Mouse (Mus musculus): Measurements from ENCODE around the gene Wdr66. TPM values are rescaled to one million over a fixed set of nuclear protein-coding genes. Genes with fewer than 3 reads are reported as not detected.
A peak's percentile ranks its signal among the peaks of the same experiment; 100 is the strongest.

Wdr66 gene
- polyA plus RNA-seq, 1 experiment from 2014 or later: 3.1 TPM

DNA sequence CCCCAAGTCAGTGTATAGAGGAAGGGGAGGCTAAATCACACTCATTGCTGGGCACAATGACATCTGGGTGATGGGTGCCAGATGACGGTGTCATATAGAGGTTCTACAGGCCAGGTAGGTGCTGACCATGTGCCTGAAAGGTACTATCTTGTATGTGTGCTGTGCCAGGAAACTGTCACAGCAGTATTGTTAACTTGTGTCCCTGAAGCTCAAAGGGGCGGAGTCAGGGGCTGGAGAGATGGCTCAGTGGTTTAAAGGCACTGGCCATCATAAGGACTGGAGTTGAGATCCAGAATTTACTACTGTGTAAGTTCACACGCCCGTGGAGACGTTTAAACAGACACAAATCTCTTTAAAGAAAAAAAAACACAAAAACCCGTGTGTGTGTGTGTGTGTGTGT is 22.6 kb upstream of the Wdr66 start:
- Histone ChIP-seq H3K27ac (ENCODE audit: low read length) (no peak overlapping the region), H3K27me3 (ENCODE audit: control insufficient read depth, insufficient read depth, low read length) (no peaks in the 10 kb centered on the region), H3K4me3 (ENCODE audit: low read length) (no peak overlapping the region), H3K4me2 (ENCODE audit: low read depth, low read length) (peak overlapping the region; percentile 71; the same call in 1 of the 2 replicates), H3K9me3 (replicated peaks; ENCODE audit: control insufficient read depth, low read length) (no peaks in the 10 kb centered on the region), H3K4me1 (ENCODE audit: control insufficient read depth, insufficient read depth, low read length) (peaks cover 8% of the 10 kb centered on the region), H3K36me3 (ENCODE audit: control insufficient read depth, insufficient read depth) (no peaks in the 10 kb centered on the region), H3K9ac (ENCODE audit: low read length) (no peak overlapping the region)
- ATAC-seq (replicated peaks; ENCODE audit: extremely low read depth, insufficient read depth, low FRiP score): no peak
- WGBS: 85% methylated on average over 6 of the region's 6 CpGs

DNA sequence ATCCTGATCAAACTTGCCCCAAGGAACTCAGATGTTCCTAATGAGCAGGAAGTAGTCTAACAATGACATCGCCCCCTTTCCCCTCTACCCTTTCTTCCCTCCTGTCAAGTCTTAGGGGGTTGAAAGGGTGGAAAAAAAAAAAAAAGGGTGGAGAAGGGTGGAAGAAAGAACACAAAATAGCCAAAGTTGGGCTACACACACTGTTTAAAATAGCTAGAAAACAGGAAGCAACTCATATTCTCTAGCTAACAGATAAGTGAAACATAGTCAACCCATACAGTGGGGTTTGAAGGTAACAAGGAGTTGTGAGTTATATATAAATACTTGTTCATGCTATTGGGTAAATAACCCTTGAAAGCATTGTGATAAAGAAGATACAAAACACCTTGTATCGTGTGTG is 19.7 kb upstream of the Wdr66 start:
- H3K9ac ChIP-seq (ENCODE audit: low read length): no peak overlapping the region
- peaks cover 12% of the 10 kb centered on the region for H3K4me1 ChIP-seq (ENCODE audit: control insufficient read depth, insufficient read depth, low read length)
- no peaks in the 10 kb centered on the region for H3K9me3 ChIP-seq (replicated peaks; ENCODE audit: control insufficient read depth, low read length)
- H3K36me3 ChIP-seq (ENCODE audit: control insufficient read depth, insufficient read depth): no peaks in the 10 kb centered on the region
- WGBS: 79% methylated on average over 2 of the region's 2 CpGs
- no peak overlapping the region for H3K4me3 ChIP-seq (ENCODE audit: low read length)
- H3K27me3 ChIP-seq (ENCODE audit: control insufficient read depth, insufficient read depth, low read length): no peaks in the 10 kb centered on the region
- no peak overlapping the region for H3K4me2 ChIP-seq (ENCODE audit: low read depth, low read length)
- H3K27ac ChIP-seq (ENCODE audit: low read length): no peak overlapping the region
- ATAC-seq (replicated peaks; ENCODE audit: extremely low read depth, insufficient read depth, low FRiP score): no peak

DNA sequence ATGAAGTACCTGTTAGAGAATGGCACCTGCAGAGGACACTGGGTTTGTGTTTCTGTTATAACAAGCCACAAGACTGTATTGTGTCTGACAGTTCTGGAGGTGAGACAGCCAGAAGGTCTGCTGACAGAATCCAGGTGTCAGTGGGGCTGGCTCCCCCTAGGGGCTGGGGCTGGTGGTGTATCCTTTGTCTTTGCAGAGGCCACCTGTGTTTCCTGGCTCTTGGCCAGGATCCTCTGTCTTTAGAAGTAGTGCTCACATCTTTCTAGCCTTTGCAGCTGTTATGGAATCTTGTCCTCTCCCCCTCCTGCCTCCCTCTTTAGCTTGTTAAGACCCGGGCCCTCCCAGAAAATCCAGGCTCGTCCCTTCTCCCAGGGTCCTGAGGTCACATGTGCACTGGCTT is 16.2 kb upstream of the Wdr66 start:
- Histone ChIP-seq H3K9me3 (replicated peaks; ENCODE audit: control insufficient read depth, low read length) (no peaks in the 10 kb centered on the region), H3K4me2 (ENCODE audit: low read depth, low read length) (no peak overlapping the region), H3K27ac (ENCODE audit: low read length) (no peak overlapping the region), H3K27me3 (ENCODE audit: control insufficient read depth, insufficient read depth, low read length) (no peaks in the 10 kb centered on the region), H3K36me3 (ENCODE audit: control insufficient read depth, insufficient read depth) (no peaks in the 10 kb centered on the region; the same call in 1 of the 2 replicates), H3K4me3 (ENCODE audit: low read length) (no peak overlapping the region), H3K9ac (ENCODE audit: low read length) (no peak overlapping the region), H3K4me1 (ENCODE audit: control insufficient read depth, insufficient read depth, low read length) (0 out of 2 replicates have a peak, but pooled peaks cover 5% of the 10 kb centered on the region)
- WGBS: 22% methylated on average over 2 of the region's 2 CpGs
- 0 out of 2 replicates have a peak, but pooled peaks have one; percentile 52 for ATAC-seq (replicated peaks; ENCODE audit: extremely low read depth, insufficient read depth, low FRiP score)

DNA sequence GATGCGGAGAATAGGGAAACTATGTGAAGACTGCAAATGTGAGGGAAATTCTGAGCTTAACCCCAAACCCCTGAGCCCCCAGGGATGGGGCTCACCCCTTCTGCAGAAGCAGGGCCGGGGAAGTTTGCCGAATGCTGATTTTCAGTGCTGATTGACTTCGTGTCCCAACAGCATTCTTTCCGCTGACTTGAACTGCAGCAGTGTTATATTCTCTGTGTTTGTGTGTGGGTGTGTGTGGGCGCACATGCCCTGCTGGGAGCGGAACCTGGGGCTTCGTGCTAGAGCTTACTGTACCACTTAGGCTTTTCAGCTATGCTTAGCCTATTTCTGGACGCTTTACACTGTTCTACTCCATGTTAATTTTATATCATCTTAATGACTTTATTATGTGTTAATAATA is 15.5 kb upstream of the Wdr66 start:
- Histone ChIP-seq H3K27me3 (ENCODE audit: control insufficient read depth, insufficient read depth, low read length) (no peaks in the 10 kb centered on the region), H3K4me1 (ENCODE audit: control insufficient read depth, insufficient read depth, low read length) (0 out of 2 replicates have a peak, but pooled peaks cover 5% of the 10 kb centered on the region), H3K27ac (ENCODE audit: low read length) (no peak overlapping the region), H3K36me3 (ENCODE audit: control insufficient read depth, insufficient read depth) (peaks cover 5% of the 10 kb centered on the region; the same call in 1 of the 2 replicates), H3K4me3 (ENCODE audit: low read length) (no peak overlapping the region), H3K9me3 (replicated peaks; ENCODE audit: control insufficient read depth, low read length) (no peaks in the 10 kb centered on the region), H3K4me2 (ENCODE audit: low read depth, low read length) (no peak overlapping the region), H3K9ac (ENCODE audit: low read length) (no peak overlapping the region)
- no peak for ATAC-seq (replicated peaks; ENCODE audit: extremely low read depth, insufficient read depth, low FRiP score)
- 86% methylated on average over 9 of the region's 9 CpGs for WGBS

DNA sequence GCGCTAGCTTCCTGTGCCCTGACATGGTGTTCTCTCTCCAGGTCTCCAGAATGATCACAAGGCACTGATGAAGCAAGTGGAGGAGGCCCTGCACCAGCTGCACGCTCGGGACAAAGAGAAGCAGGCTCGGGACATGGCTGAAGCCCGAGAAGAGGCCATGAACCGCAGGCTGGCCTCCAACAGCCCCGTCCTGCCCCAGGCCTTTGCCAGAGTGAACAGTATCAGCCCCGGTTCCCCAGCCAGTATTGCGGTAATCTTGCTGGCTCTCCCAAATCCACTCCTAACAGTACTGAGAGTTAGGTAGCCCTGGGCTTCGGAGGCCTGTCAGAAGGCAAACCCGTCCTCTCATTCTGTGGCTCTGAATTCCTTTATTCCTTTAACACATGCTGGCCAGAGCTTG is 12.4 kb upstream of the Wdr66 start:
- Histone ChIP-seq H3K4me2 (ENCODE audit: low read depth, low read length) (no peak overlapping the region), H3K27me3 (ENCODE audit: control insufficient read depth, insufficient read depth, low read length) (no peaks in the 10 kb centered on the region), H3K4me1 (ENCODE audit: control insufficient read depth, insufficient read depth, low read length) (0 out of 2 replicates have a peak, but pooled peaks cover 5% of the 10 kb centered on the region), H3K36me3 (ENCODE audit: control insufficient read depth, insufficient read depth) (peaks cover 21% of the 10 kb centered on the region), H3K9ac (ENCODE audit: low read length) (no peak overlapping the region), H3K9me3 (replicated peaks; ENCODE audit: control insufficient read depth, low read length) (no peaks in the 10 kb centered on the region), H3K27ac (ENCODE audit: low read length) (no peak overlapping the region), H3K4me3 (ENCODE audit: low read length) (no peak overlapping the region)
- no peak for ATAC-seq (replicated peaks; ENCODE audit: extremely low read depth, insufficient read depth, low FRiP score)
- WGBS: 87% methylated on average over 11 of the region's 11 CpGs

DNA sequence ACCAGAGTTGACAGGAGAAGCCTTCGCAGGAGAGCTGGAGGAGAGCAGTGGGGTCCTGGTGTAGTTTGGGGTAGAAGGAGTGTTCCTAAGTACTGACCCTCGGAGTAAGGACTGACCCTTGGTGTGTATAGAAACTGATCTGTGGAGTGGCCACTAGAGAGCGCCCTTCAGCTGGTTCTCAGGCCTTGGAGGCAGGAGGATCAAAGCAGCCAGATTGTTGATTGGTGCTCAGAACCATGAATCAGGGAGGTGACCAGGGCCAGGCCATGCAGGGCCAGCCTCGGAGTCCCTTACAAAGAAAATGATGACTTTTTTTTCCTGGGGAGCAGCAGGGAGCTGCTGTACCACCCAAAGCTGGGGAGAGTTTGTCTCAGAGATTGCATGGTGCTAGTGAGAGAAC is 6.4 kb upstream of the Wdr66 start:
- ATAC-seq (replicated peaks; ENCODE audit: extremely low read depth, insufficient read depth, low FRiP score): no peak
- H3K36me3 ChIP-seq (ENCODE audit: control insufficient read depth, insufficient read depth): peaks cover 21% of the 10 kb centered on the region
- no peak overlapping the region for H3K9ac ChIP-seq (ENCODE audit: low read length)
- H3K27me3 ChIP-seq (ENCODE audit: control insufficient read depth, insufficient read depth, low read length): no peaks in the 10 kb centered on the region
- H3K27ac ChIP-seq (ENCODE audit: low read length): no peak overlapping the region
- no peaks in the 10 kb centered on the region for H3K4me1 ChIP-seq (ENCODE audit: control insufficient read depth, insufficient read depth, low read length)
- no peaks in the 10 kb centered on the region for H3K9me3 ChIP-seq (replicated peaks; ENCODE audit: control insufficient read depth, low read length)
- 32% methylated on average over 4 of the region's 4 CpGs for WGBS
- no peak overlapping the region for H3K4me2 ChIP-seq (ENCODE audit: low read depth, low read length)
- no peak overlapping the region for H3K4me3 ChIP-seq (ENCODE audit: low read length)

DNA sequence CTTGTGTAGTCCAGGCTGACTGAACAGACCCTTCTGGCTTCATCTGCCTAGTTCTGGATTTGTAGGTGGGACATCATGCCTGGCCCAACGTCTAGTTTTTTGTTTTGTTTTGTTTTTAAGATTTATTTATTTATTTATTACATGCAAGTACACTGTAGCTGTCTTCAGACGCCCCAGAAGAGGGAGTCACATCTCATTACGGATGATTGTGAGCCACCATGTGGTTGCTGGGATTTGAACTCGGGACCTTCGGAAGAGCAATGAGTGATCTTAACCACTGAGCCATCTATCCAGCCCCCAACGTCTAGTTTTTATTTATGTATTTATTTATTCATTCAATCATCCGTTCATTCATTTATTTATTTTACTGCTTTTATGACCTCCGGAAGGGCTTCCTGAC is 512 bp upstream of the Wdr66 start:
- H3K27ac ChIP-seq (ENCODE audit: low read length): no peak overlapping the region
- no peak overlapping the region for H3K4me3 ChIP-seq (ENCODE audit: low read length)
- 0 out of 2 replicates have a peak, but pooled peaks cover 3% of the 10 kb centered on the region for H3K27me3 ChIP-seq (ENCODE audit: control insufficient read depth, insufficient read depth, low read length)
- H3K4me2 ChIP-seq (ENCODE audit: low read depth, low read length): peak overlapping the region; percentile 49
- H3K9ac ChIP-seq (ENCODE audit: low read length): no peak overlapping the region
- no peaks in the 10 kb centered on the region for H3K36me3 ChIP-seq (ENCODE audit: control insufficient read depth, insufficient read depth)
- no peaks in the 10 kb centered on the region for H3K4me1 ChIP-seq (ENCODE audit: control insufficient read depth, insufficient read depth, low read length)
- WGBS: 62% methylated on average over 8 of the region's 8 CpGs
- no peaks in the 10 kb centered on the region for H3K9me3 ChIP-seq (replicated peaks; ENCODE audit: control insufficient read depth, low read length)
- ATAC-seq (replicated peaks; ENCODE audit: extremely low read depth, insufficient read depth, low FRiP score): no peak

DNA sequence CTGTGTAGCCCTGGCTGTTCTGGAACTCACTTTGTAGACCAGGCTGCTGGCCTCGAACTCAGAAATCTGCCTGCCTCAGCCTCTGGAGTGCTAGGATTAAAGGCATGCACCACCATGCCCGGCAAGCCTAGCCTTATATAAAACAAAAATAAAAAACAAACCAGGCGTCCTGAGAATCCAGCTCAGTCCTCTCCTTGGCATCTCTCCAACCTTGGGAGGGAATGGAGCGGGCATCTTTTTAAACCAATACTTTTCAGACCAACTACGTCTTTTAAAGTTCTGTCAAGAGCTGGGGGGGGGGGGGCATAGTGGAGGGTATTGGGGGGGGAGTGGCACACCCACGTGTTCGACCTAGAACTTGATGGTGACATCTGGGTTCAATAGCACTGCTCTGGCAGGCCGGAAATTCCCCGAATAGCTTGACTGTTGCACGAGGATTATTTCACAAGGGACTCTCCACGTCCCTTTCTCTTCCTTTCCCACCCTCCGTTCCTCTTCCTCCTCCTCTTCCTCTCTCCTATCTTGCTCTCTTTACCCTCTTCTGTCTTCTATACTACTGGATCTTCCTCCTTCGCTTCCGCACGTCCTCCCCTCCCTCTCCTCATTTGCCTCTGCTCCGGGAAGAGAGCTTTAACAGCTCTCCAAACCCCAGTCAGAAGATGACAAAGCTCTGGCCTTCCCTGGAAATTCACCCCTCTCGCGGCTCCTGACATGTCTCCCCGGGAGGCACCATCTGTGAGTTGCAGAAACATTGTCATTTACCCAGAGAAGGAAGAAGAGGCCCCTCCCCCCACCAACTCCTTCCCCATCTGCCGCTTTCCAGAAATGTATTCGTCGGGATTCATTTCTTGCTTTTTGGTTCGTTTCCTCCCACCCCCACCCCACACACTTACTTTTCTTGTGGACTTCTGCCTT is 5.2 kb downstream of the Wdr66 start:
- H3K36me3 ChIP-seq (ENCODE audit: control insufficient read depth, insufficient read depth): no peaks in the 10 kb centered on the region
- 22% methylated on average over 23 of the region's 23 CpGs for WGBS
- H3K4me1 ChIP-seq (ENCODE audit: control insufficient read depth, insufficient read depth, low read length): peaks cover 3% of the 10 kb centered on the region; the same call in 1 of the 2 replicates
- ATAC-seq (replicated peaks; ENCODE audit: extremely low read depth, insufficient read depth, low FRiP score): no peak
- H3K9ac ChIP-seq (ENCODE audit: low read length): peak overlapping the region; percentile 46; the same call in 1 of the 2 replicates
- 0 out of 2 replicates have a peak, but pooled peaks cover 3% of the 10 kb centered on the region for H3K27me3 ChIP-seq (ENCODE audit: control insufficient read depth, insufficient read depth, low read length)
- no peaks in the 10 kb centered on the region for H3K9me3 ChIP-seq (replicated peaks; ENCODE audit: control insufficient read depth, low read length)
- peak overlapping the region; percentile 30 for H3K4me3 ChIP-seq (ENCODE audit: low read length)
- H3K27ac ChIP-seq (ENCODE audit: low read length): peak overlapping the region; percentile 35; the same call in 1 of the 2 replicates
- peak overlapping the region; percentile 58 for H3K4me2 ChIP-seq (ENCODE audit: low read depth, low read length)

DNA sequence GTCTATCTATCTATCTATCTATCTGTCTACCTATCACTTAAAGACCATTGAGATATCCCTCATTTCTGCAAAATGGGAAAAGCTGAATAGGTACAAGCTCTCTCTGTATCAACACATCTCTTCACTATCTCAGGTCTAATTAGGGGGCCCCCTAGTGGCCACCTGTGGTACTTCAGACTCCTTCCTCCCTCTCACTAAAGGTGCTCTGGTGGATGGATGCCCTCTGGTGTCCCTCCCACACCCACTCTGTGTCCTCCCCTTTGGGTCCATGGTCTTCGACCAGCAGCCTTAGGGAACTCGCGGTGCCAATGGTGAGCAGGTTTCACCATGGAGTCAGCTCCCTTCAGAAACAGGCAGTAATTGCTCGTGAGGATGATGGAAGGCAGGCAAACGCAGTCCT is 7.1 kb downstream of the Wdr66 start:
- Histone ChIP-seq H3K27ac (ENCODE audit: low read length) (no peak overlapping the region), H3K9ac (ENCODE audit: low read length) (no peak overlapping the region), H3K36me3 (ENCODE audit: control insufficient read depth, insufficient read depth) (no peaks in the 10 kb centered on the region), H3K4me3 (ENCODE audit: low read length) (no peak overlapping the region), H3K4me1 (ENCODE audit: control insufficient read depth, insufficient read depth, low read length) (peaks cover 3% of the 10 kb centered on the region; the same call in 1 of the 2 replicates), H3K9me3 (replicated peaks; ENCODE audit: control insufficient read depth, low read length) (no peaks in the 10 kb centered on the region), H3K27me3 (ENCODE audit: control insufficient read depth, insufficient read depth, low read length) (0 out of 2 replicates have a peak, but pooled peaks cover 3% of the 10 kb centered on the region), H3K4me2 (ENCODE audit: low read depth, low read length) (no peak overlapping the region)
- no peak for ATAC-seq (replicated peaks; ENCODE audit: extremely low read depth, insufficient read depth, low FRiP score)
- 52% methylated on average over 5 of the region's 5 CpGs for WGBS

All from heart, embryonic 16.5 days (tissue).